Mouse (Mus musculus): ENCODE data around the gene Sh3bgrl.

- TF ChIP-seq CTCF (IDR thresholded peaks at IDR 0.05; ENCODE audit: extremely low read depth, insufficient read depth, low read length) (no peak), POLR2A (IDR thresholded peaks at IDR 0.05; ENCODE audit: extremely low read depth, insufficient read depth, low read length) (no peak)
These were observed 143.0 kb downstream of the Sh3bgrl start for GRCm38 (mm10) chrX:109238163-109238562.

All from cortical plate, adult 2 months (tissue).